In the genomic region with DNA sequence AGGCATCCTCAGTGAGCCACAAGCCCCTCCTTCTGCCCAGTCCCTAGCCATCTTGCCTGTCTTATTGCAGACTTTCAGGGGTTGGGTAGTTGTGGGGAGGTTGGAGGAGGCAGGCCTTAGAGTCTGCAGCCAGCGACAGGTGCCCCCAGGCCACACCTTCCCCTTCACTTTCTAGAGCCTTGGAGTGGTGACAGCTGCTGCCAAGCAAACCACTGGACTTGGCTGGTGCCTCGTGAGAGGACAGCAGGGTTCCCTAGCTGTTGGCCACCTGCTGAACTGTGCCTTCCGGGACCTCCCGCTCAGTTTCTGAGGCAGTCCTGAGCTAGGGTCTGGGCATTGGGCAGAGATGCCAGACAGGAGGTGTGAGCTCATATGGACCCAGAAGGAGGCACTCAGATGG, we compare ENCODE assay signal across 21 mouse cellular contexts. TPM values are rescaled to one million over a fixed set of nuclear protein-coding genes. Genes with fewer than 3 reads are reported as not detected.
A peak's percentile ranks its signal among the peaks of the same experiment; 100 is the strongest.
DNase-seq lines count a peak whose midpoint lies in the region; ATAC-seq and TF ChIP-seq lines count a peak whose summit lies in the region.
"Had no signal": no experiment of that assay in that cellular context is flagged by ENCODE, and none has a peak within 500 bp of the region (broad histone marks: within the 10 kb centered on the region; RNA-seq: fewer than 3 reads in every experiment).

No protein-coding gene starts in this region.

- no peaks in the 10 kb centered on the region for H3K36me3 ChIP-seq in lung, embryonic 16.5 days (ENCODE audit: control insufficient read depth, insufficient read depth, low read length)
- H3K36me3 ChIP-seq in midbrain, embryonic 11.5 days (ENCODE audit: control insufficient read depth, insufficient read depth, low read length): no peaks in the 10 kb centered on the region
- H3K36me3 ChIP-seq in midbrain, embryonic 15.5 days (replicated peaks): no peaks in the 10 kb centered on the region
- H3K36me3 ChIP-seq in myocyte (ENCODE audit: control insufficient read depth, insufficient read depth): peaks cover 9% of the 10 kb centered on the region
- no peaks in the 10 kb centered on the region for H3K36me3 ChIP-seq in kidney, embryonic 15.5 days
- H3K36me3 ChIP-seq: embryonic facial prominence, embryonic 10.5 days; embryonic facial prominence, embryonic 12.5 days; forebrain, embryonic 15.5 days had no signal

- H3K4me3 ChIP-seq in lung, embryonic 16.5 days (ENCODE audit: low read length): no peak overlapping the region
- H3K4me3 ChIP-seq in midbrain, embryonic 11.5 days (ENCODE audit: low read depth, low read length): no peak overlapping the region
- H3K4me3 ChIP-seq in midbrain, embryonic 15.5 days: no peak overlapping the region
- no peak overlapping the region for H3K4me3 ChIP-seq in myocyte
- no peak overlapping the region for H3K4me3 ChIP-seq in kidney, embryonic 15.5 days (replicated peaks)
- H3K4me3 ChIP-seq: embryonic facial prominence, embryonic 10.5 days; embryonic facial prominence, embryonic 12.5 days; forebrain, embryonic 13.5 days; forebrain, embryonic 15.5 days had no signal

- no peak overlapping the region for H3K4me2 ChIP-seq in lung, embryonic 16.5 days (ENCODE audit: low read depth, low read length)
- no peak overlapping the region for H3K4me2 ChIP-seq in midbrain, embryonic 11.5 days
- H3K4me2 ChIP-seq in midbrain, embryonic 15.5 days: no peak overlapping the region
- no peak overlapping the region for H3K4me2 ChIP-seq in myocyte (ENCODE audit: low read depth)
- no peak overlapping the region for H3K4me2 ChIP-seq in kidney, embryonic 15.5 days
- H3K4me2 ChIP-seq: embryonic facial prominence, embryonic 12.5 days; forebrain, embryonic 13.5 days; forebrain, embryonic 15.5 days had no signal

- peaks cover 9% of the 10 kb centered on the region for H3K4me1 ChIP-seq in lung, embryonic 16.5 days (replicated peaks; ENCODE audit: control insufficient read depth, insufficient read depth, low read length)
- H3K4me1 ChIP-seq in midbrain, embryonic 11.5 days (ENCODE audit: control insufficient read depth, insufficient read depth, low read length): peaks cover 2% of the 10 kb centered on the region; the same call in 1 of the 2 replicates
- H3K4me1 ChIP-seq in midbrain, embryonic 15.5 days: peaks cover 14% of the 10 kb centered on the region
- peaks cover 44% of the 10 kb centered on the region for H3K4me1 ChIP-seq in kidney, embryonic 15.5 days

- TF ChIP-seq POLR2A in myocyte (IDR thresholded peaks at IDR 0.05; ENCODE audit: insufficient read length, low read depth): no peak

- no peak overlapping the region for H3K27ac ChIP-seq in lung, embryonic 16.5 days (ENCODE audit: low read length)
- H3K27ac ChIP-seq in midbrain, embryonic 11.5 days (ENCODE audit: low read depth, low read length): no peak overlapping the region
- H3K27ac ChIP-seq in midbrain, embryonic 15.5 days: no peak overlapping the region
- H3K27ac ChIP-seq in kidney, embryonic 15.5 days: no peak overlapping the region
- H3K27ac ChIP-seq: embryonic facial prominence, embryonic 12.5 days; forebrain, embryonic 13.5 days; forebrain, embryonic 15.5 days had no signal

- no peak for DNase-seq in lung, adult 18-20 months
- DNase-seq in midbrain, embryonic 11.5 days (ENCODE audit: low spot score, missing footprints): peak; percentile 51
- DNase-seq: adrenal gland, adult 8-10 months; adrenal gland, postnatal 14 days; adrenal gland, postnatal 36 days; B cell, adult 2 months; cerebellum, adult 11-12 months; cerebellum, adult 2 months; cerebellum, adult 9-10 months; cerebellum, postnatal 10 days; cerebellum, postnatal 25 days; forebrain, postnatal 0 days had no signal

- no peak overlapping the region for H3ac ChIP-seq in myocyte (ENCODE audit: control insufficient read depth, insufficient read length)

- ATAC-seq in lung, embryonic 16.5 days (ENCODE audit: low read depth): peak; percentile 24; the same call in 1 of the 2 replicates
- ATAC-seq in midbrain, embryonic 11.5 days (ENCODE audit: low FRiP score): no peak
- no peak for ATAC-seq in midbrain, embryonic 15.5 days (replicated peaks)
- ATAC-seq in kidney, embryonic 15.5 days (replicated peaks; ENCODE audit: low FRiP score): no peak
- ATAC-seq: forebrain, embryonic 13.5 days; forebrain, embryonic 15.5 days; forebrain, postnatal 0 days had no signal

- WGBS in lung, embryonic 16.5 days: 43% methylated on average over 4 of the region's 4 CpGs
- WGBS in midbrain, embryonic 11.5 days: 60% methylated on average over 4 of the region's 4 CpGs
- 53% methylated on average over 4 of the region's 4 CpGs for WGBS in midbrain, embryonic 15.5 days
- 69% methylated on average over 4 of the region's 4 CpGs for WGBS in kidney, embryonic 15.5 days

- H3K79me2 ChIP-seq in myocyte (ENCODE audit: control insufficient read depth, insufficient read depth): no peaks in the 10 kb centered on the region

- no peaks in the 10 kb centered on the region for H3K9me3 ChIP-seq in lung, embryonic 16.5 days (ENCODE audit: control insufficient read depth, low read length)
- no peaks in the 10 kb centered on the region for H3K9me3 ChIP-seq in midbrain, embryonic 11.5 days (ENCODE audit: control insufficient read depth, low read length)
- H3K9me3 ChIP-seq in midbrain, embryonic 15.5 days: no peaks in the 10 kb centered on the region
- no peaks in the 10 kb centered on the region for H3K9me3 ChIP-seq in kidney, embryonic 15.5 days (replicated peaks)
- H3K9me3 ChIP-seq: embryonic facial prominence, embryonic 10.5 days; embryonic facial prominence, embryonic 12.5 days; forebrain, embryonic 13.5 days; forebrain, embryonic 15.5 days had no signal

- peaks cover 43% of the 10 kb centered on the region for H3K27me3 ChIP-seq in lung, embryonic 16.5 days (ENCODE audit: control insufficient read depth, insufficient read depth, low read depth, low read length)
- peaks cover 32% of the 10 kb centered on the region for H3K27me3 ChIP-seq in midbrain, embryonic 11.5 days (ENCODE audit: control insufficient read depth, insufficient read depth, low read length)
- H3K27me3 ChIP-seq in midbrain, embryonic 15.5 days (replicated peaks): peaks cover 54% of the 10 kb centered on the region
- no peaks in the 10 kb centered on the region for H3K27me3 ChIP-seq in myocyte (ENCODE audit: control insufficient read depth, insufficient read depth, insufficient read length)
- peaks cover 90% of the 10 kb centered on the region for H3K27me3 ChIP-seq in kidney, embryonic 15.5 days

- no peak overlapping the region for H3K9ac ChIP-seq in lung, embryonic 16.5 days (ENCODE audit: low read length)
- H3K9ac ChIP-seq in midbrain, embryonic 11.5 days (ENCODE audit: low read length): no peak overlapping the region
- no peak overlapping the region for H3K9ac ChIP-seq in midbrain, embryonic 15.5 days
- no peak overlapping the region for H3K9ac ChIP-seq in kidney, embryonic 15.5 days
- H3K9ac ChIP-seq: embryonic facial prominence, embryonic 12.5 days; forebrain, embryonic 13.5 days; forebrain, embryonic 15.5 days; forebrain, postnatal 0 days had no signal

TF ChIP-seq in myocyte, 11 proteins besides CTCF, POLR2A, EP300 and RAD21:
- peak; percentile 69 for TF ChIP-seq TCF12 (IDR thresholded peaks at IDR 0.05; ENCODE audit: insufficient read depth, poor library complexity, severe bottlenecking)
- TF ChIP-seq SRF (IDR thresholded peaks at IDR 0.05; ENCODE audit: control insufficient read depth, insufficient read length, low read depth): no peak
- TF ChIP-seq MYOD1 (IDR thresholded peaks at IDR 0.05; ENCODE audit: control insufficient read depth in 1 of 3, insufficient read length in 2 of 3, low read depth in 2 of 3): peak; percentile 35 to 97 (median 92)
- no peak for TF ChIP-seq POLR2AphosphoS2 (IDR thresholded peaks at IDR 0.05; ENCODE audit: insufficient read length, low read depth)
- no peak for TF ChIP-seq REST (IDR thresholded peaks at IDR 0.05; ENCODE audit: insufficient read depth, insufficient read length)
- no peak for TF ChIP-seq CEBPB (IDR thresholded peaks at IDR 0.05; ENCODE audit: insufficient read depth, poor library complexity, severe bottlenecking)
- TF ChIP-seq E2F4 (IDR thresholded peaks at IDR 0.05; ENCODE audit: insufficient read depth): no peak
- no peak for TF ChIP-seq USF1 (IDR thresholded peaks at IDR 0.05; ENCODE audit: low read depth)
- TF ChIP-seq MAX (IDR thresholded peaks at IDR 0.05; ENCODE audit: low read depth): no peak
- peak; percentile 73 for TF ChIP-seq TCF3 (IDR thresholded peaks at IDR 0.05; ENCODE audit: insufficient read length, low read depth)
- peak; percentile 48 to 97 (median 92) for TF ChIP-seq MYOG (IDR thresholded peaks at IDR 0.05; ENCODE audit: control insufficient read depth in 1 of 3, insufficient read depth in 1 of 3, insufficient read length in 2 of 3, low read depth in 2 of 3)

RNA-seq across cellular contexts. Expression of a gene that starts 49.0 kb away (rescaled TPM):
- 0.16 and 0.19 TPM in 2 replicates for polyA plus RNA-seq in lung, embryonic 16.5 days (2015; fragmentation: Nextera tagmentation; extraction: Ambion mirVana)
- polyA plus RNA-seq in midbrain, embryonic 11.5 days (2014; fragmentation: Nextera tagmentation; extraction: Ambion mirVana): 0.08 TPM in 1 of 2 replicates, not detected in the other
- polyA plus RNA-seq in midbrain, embryonic 15.5 days (2015; fragmentation: Nextera tagmentation; extraction: Ambion mirVana): not detected in 2 replicates
- polyA plus RNA-seq in myocyte (2012; fragmentation: generic; extraction: Trizol): 19.6 TPM
- polyA plus RNA-seq in kidney, embryonic 15.5 days (2015; fragmentation: Nextera tagmentation; extraction: Ambion mirVana): 0.04 and 0.19 TPM in 2 replicates
- polyA plus RNA-seq: cerebellum, adult 2 months; cortical plate, adult 2 months; forebrain, embryonic 13.5 days; forebrain, embryonic 15.5 days; forebrain, postnatal 0 days had no signal

Comparison
In these comparisons a context has a peak if more than half of its experiments do, and no peak if none do; other contexts are left out.
1. RNA of a gene that starts 49.0 kb away (polyA plus RNA-seq): 19.6 TPM in myocyte (single experiment); 0.16 to 0.19 TPM in lung, embryonic 16.5 days, 0.08 TPM in midbrain, embryonic 11.5 days, 0.04 to 0.19 TPM in kidney, embryonic 15.5 days and not detected in midbrain, embryonic 15.5 days; every median in the first group is over 10 times any median in the second.